Mouse (Mus musculus) embryonic facial prominence, embryonic 13.5 days (tissue): Measurements from ENCODE around the gene Hyal6. TPM values are rescaled to one million over a fixed set of nuclear protein-coding genes. Genes with fewer than 3 reads are reported as not detected.

Experiments used
- ATAC-seq: fragments of 200-750 bp; cut with Nextera tagmentation; 2 replicates; pipeline ENCODE4 v1.8.0; 2017; ENCODE audit warnings: low read depth; ENCODE audit not compliant: insufficient number of reproducible peaks, insufficient read depth, low FRiP score, low TSS enrichment
- H3K27ac ChIP-seq: fragments of 300-500 bp; sonication (generic); 2 replicates; pipeline ENCODE4 v1.5.1; 2015; ENCODE audit warnings: moderate library complexity, mild to moderate bottlenecking, inconsistent platforms
- H3K27me3 ChIP-seq: fragments of 300-500 bp; sonication (generic); 2 replicates; pipeline ENCODE4 v1.6.1; 2015; ENCODE audit warnings: mild to moderate bottlenecking, inconsistent platforms
- H3K36me3 ChIP-seq: fragments of 300-500 bp; sonication (generic); 2 replicates; pipeline ENCODE4 v1.6.1; 2015; ENCODE audit warnings: mild to moderate bottlenecking, inconsistent platforms
- H3K4me1 ChIP-seq: fragments of 300-500 bp; sonication (generic); 2 replicates; pipeline ENCODE4 v1.6.1; 2015; ENCODE audit warnings: inconsistent platforms
- H3K4me2 ChIP-seq: fragments of 300-500 bp; sonication (generic); 2 replicates; pipeline ENCODE4 v1.6.1; 2015; ENCODE audit warnings: moderate library complexity, mild to moderate bottlenecking, inconsistent platforms
- H3K4me3 ChIP-seq: fragments of 300-500 bp; sonication (generic); 2 replicates; pipeline ENCODE4 v1.5.1; 2015; ENCODE audit warnings: mild to moderate bottlenecking, inconsistent platforms
- H3K9ac ChIP-seq: fragments of 300-500 bp; sonication (generic); 2 replicates; pipeline ENCODE4 v1.6.1; 2015; ENCODE audit warnings: mild to moderate bottlenecking, inconsistent platforms
- H3K9me3 ChIP-seq: fragments of 300-500 bp; sonication (generic); 2 replicates; pipeline ENCODE4 v1.6.1; 2016; ENCODE audit warnings: inconsistent platforms
- WGBS: fragments of 180-500 bp; shearing (Covaris S2); methylation state at CpG from one replicate; pipeline ENCODE4 v1.1.7; 2015; ENCODE audit warnings: mixed read lengths; 5-methylcytosine and 5-hydroxymethylcytosine counted together
- polyA plus RNA-seq: library from polyadenylated mRNA; unstranded; fragments of >200 nt; fragmentation: Nextera tagmentation; extraction: Ambion mirVana; gene quantifications from 2 replicates; pipeline ENCODE4 v1.2.1, GENCODE M21; 2015

Hyal6 gene
- not detected in 2 replicates for polyA plus RNA-seq

DNA sequence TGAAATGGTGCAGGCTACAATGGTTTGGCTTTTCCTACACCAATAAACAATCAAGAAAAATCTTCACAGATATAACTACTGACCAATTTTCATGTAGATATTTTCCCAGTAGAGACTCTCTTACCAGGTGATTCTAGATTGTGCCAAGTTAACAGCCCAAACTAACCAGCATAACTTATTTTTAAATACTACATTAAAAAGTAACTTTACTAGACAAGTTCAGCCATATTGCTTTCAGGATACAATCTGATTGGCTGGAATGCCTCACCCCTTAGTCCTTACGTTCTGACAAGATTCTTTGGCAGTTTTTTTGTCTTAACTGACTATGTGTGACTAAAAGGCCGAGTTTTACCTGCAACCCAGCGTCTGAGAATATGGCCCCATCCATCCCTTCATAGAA lies at the start of gene Hyal6:
Gene Hyal6, plus strand, starts transcription at position 301 of the 400 bp plus-strand sequence.
- H3K4me1 ChIP-seq: no peaks in the 10 kb centered on the region
- 83% methylated on average over 3 of the region's 3 CpGs for WGBS
- ATAC-seq: no peak

DNA sequence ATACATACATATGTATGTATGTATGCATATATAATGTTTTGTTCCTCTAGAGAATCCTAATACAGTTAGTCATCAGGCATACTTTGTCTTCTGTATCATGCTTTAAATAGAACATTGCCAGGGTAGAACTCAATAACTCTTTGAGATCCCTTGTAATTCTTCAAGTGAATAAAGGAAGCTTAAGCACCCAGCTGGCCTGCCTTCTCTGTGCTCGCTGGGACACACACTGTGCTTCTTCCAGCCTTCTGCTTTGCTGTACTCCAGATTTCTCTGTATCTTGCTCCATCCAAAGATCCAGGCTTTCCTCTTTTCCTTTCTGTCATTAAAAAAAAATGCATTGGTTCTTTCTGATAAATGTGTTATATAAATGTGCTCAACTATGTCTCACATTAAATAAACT lies 45.2 kb upstream of the Hyal6 start:
- H3K27ac ChIP-seq: no peak overlapping the region
- whole genome bisulfite sequencing: 51% methylated on average over 1 of the region's 1 CpGs
- H3K9ac ChIP-seq: no peak overlapping the region
- H3K4me3 ChIP-seq: no peak overlapping the region
- no peak overlapping the region for H3K4me2 ChIP-seq
- no peaks in the 10 kb centered on the region; the same call in 1 of the 2 replicates for H3K9me3 ChIP-seq
- no peaks in the 10 kb centered on the region for H3K4me1 ChIP-seq
- no peaks in the 10 kb centered on the region for H3K36me3 ChIP-seq
- H3K27me3 ChIP-seq: no peaks in the 10 kb centered on the region
- ATAC-seq: no peak

More for the DNA sequence above, at the start of gene Hyal6:
- Histone ChIP-seq H3K4me3 (no peak within 1 kb of the TSS), H3K36me3 (no peaks in the 10 kb centered on the region), H3K9me3 (no peaks in the 10 kb centered on the region), H3K9ac (no peak within 1 kb of the TSS), H3K27me3 (no peaks in the 10 kb centered on the region), H3K27ac (no peak within 1 kb of the TSS), H3K4me2 (no peak within 1 kb of the TSS)

DNA sequence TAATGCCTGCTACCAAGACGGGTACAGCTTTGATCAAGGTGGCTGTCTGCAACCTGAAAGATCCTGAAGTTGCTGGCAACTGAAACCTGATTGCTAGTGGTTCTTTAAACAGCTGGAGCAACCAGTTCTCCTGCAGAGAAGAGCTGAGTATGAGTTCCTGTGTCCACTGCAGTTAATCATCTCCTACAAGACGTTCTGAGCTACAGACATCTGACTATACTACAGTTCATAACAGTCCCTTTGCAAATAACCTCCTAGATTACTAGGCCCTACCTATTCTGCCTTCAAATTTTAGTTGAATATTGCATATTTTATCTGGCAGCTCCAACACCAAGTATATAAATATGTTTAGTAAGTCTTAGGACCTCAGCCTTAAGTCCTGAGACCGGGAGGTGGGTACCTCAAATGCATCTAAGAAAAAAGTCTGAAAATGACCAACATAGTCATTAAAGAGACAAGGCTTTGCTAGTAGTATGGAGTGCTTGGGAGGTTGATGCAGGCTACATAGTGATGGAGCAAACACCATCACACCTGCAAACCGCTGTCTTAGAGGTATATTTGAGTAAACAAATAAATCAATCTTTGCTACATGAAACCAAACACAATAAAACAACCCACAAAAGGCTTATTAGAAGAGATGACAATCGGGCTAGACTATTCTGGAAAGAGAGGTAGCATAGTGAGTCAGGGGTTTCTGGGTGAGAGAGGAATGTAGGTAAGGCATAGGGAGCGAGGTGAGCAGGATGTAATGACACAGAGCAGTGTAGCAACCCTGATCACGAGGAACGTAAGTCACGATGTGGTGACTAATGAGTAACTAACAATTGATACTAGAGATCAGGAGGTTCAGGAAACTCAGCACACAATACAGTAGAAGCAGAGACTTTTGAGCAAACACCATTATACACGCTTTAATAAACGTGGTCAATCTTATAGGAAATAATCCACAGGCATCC lies 38.3 kb upstream of the Hyal6 start:
- Histone ChIP-seq H3K4me3 (no peak overlapping the region), H3K4me2 (no peak overlapping the region), H3K9ac (no peak overlapping the region), H3K36me3 (no peaks in the 10 kb centered on the region), H3K27ac (no peak overlapping the region), H3K4me1 (no peaks in the 10 kb centered on the region), H3K27me3 (no peaks in the 10 kb centered on the region), H3K9me3 (no peaks in the 10 kb centered on the region)
- ATAC-seq: no peak
- 84% methylated on average over 11 of the region's 11 CpGs for WGBS

DNA sequence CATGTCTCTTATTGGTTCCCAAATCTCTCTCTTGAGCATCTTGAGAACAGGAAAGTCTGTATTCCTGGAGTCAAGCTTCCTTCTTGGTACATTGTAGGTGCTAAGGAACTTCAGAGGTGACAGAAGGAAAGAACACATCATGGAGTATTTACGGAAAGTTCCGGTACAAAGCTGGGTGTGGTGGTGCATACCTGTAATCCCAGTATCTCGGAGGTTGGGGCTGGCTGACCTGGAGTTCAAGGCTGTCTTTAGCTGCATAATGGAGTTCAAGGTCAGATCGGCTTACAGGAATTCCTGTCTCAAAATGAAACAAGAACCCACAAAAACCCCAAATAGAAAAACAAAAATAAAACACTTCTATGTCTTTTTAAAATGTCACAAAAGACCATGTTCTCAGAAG lies 36.9 kb upstream of the Hyal6 start:
- H3K36me3 ChIP-seq: no peaks in the 10 kb centered on the region
- H3K4me1 ChIP-seq: no peaks in the 10 kb centered on the region
- no peak overlapping the region for H3K4me3 ChIP-seq
- no peak overlapping the region for H3K27ac ChIP-seq
- no peak for ATAC-seq
- no peaks in the 10 kb centered on the region for H3K9me3 ChIP-seq
- 79% methylated on average over 4 of the region's 4 CpGs for WGBS
- no peak overlapping the region for H3K4me2 ChIP-seq
- no peak overlapping the region for H3K9ac ChIP-seq
- no peaks in the 10 kb centered on the region for H3K27me3 ChIP-seq

DNA sequence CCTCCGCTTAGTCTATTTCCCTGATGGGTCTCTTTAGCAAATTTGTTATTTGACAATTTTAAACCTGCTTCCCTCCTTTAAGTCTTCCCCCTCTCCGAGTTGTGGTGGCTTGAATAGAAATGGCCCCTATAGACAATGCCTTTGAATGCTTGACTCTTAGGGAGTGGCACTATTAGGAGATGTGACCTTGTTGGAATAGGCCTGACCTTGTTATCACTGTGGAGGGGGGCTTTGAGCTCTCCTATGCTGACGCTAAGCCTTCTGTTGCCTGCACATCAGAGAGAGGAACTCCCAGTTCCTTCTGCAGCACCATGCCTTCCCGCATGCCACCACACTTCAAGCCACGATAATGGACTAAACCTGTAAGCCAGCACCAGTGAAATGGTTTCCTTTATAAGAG lies 35.8 kb upstream of the Hyal6 start:
- H3K4me1 ChIP-seq: no peaks in the 10 kb centered on the region
- ATAC-seq: no peak
- WGBS: 87% methylated on average over 5 of the region's 5 CpGs
- H3K9ac ChIP-seq: no peak overlapping the region
- no peak overlapping the region for H3K4me3 ChIP-seq
- H3K9me3 ChIP-seq: no peaks in the 10 kb centered on the region
- no peaks in the 10 kb centered on the region for H3K27me3 ChIP-seq
- no peak overlapping the region for H3K27ac ChIP-seq
- H3K36me3 ChIP-seq: no peaks in the 10 kb centered on the region
- H3K4me2 ChIP-seq: no peak overlapping the region

DNA sequence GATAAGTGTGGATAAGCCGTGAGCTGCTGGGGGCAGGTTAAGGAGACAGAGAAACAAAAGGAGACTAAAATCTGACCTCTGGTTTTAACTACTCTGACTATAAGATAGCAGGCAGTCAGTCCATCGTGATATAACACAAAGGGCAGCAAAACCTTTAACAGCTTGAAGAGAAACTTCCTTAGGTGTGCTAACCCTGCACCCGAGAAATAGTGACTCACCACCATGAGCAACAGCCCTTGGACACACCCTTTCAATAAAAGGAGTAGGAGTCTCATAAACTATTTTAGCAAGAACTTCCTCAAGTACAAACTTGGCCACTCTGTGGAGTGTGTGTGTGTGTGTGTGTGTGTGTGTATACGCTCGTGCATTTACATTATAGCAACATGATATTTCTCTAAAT lies 26.0 kb upstream of the Hyal6 start:
- Histone ChIP-seq H3K9me3 (no peaks in the 10 kb centered on the region), H3K4me2 (no peak overlapping the region), H3K4me1 (no peaks in the 10 kb centered on the region), H3K27me3 (no peaks in the 10 kb centered on the region), H3K4me3 (no peak overlapping the region), H3K9ac (no peak overlapping the region), H3K36me3 (no peaks in the 10 kb centered on the region), H3K27ac (no peak overlapping the region)
- 83% methylated on average over 5 of the region's 5 CpGs for WGBS
- ATAC-seq: no peak

DNA sequence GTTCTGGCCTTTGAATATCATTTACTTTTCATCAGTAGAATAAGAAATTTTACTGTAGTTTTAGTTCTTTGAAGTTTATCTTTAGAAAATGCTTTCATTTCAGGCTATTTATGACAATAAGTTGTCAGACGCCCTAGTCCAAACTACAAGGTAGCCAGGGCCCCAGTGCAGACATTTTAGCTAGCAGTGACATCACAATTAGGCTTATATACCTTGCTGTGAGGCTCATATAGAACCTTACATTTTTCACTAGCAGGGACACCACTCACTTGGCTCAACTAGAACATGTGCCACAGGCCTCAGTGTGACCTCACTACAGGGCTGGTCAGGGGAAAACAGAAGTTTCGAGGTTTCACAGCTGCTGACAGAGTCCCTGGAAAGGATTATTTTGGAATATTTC lies 25.5 kb upstream of the Hyal6 start:
- no peak for ATAC-seq
- H3K36me3 ChIP-seq: no peaks in the 10 kb centered on the region
- no peaks in the 10 kb centered on the region for H3K4me1 ChIP-seq
- H3K4me3 ChIP-seq: no peak overlapping the region
- no peaks in the 10 kb centered on the region for H3K9me3 ChIP-seq
- H3K27me3 ChIP-seq: no peaks in the 10 kb centered on the region
- no peak overlapping the region for H3K4me2 ChIP-seq
- no peak overlapping the region for H3K9ac ChIP-seq
- H3K27ac ChIP-seq: no peak overlapping the region
- 62% methylated on average over 2 of the region's 2 CpGs for WGBS

DNA sequence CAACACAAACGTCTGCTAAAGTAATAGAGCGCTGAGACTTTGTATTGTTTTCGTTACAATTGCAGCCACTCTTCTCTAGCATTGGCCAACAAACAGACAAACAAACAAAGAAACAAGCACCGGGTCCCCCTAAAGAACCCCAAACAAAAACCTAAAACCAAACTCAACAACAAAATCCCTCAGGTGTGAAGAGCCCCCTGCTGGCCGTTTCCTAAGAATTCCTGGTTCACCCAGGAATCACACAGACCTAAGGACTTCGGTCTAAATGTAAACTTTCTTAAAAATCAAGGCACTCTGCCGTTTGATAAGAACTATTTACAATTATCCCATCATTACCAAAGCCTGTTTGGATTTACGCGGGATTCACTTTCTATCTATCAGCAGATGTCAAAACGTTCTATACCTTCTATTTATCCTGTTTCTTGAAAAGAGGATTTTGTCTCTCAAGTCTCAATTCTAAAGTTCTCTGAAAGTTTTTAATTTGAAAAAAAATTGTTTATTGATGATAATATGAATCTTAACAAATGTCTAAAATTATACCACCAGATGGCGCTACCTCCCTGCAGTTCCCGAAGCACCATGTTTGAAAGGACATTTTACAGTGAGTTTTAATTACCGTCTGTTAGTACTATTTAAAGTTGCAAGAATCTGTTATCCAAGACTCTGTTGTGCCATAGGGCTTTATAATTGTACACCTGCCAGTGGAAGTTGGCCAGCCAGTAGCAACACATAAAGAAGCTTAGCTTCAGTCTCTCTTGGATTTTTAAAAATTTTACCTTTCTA lies 11.5 kb upstream of the Hyal6 start:
- H3K4me3 ChIP-seq: no peak overlapping the region
- no peaks in the 10 kb centered on the region for H3K27me3 ChIP-seq
- H3K4me2 ChIP-seq: no peak overlapping the region
- H3K9ac ChIP-seq: no peak overlapping the region
- no peak overlapping the region for H3K27ac ChIP-seq
- H3K9me3 ChIP-seq: no peaks in the 10 kb centered on the region
- no peaks in the 10 kb centered on the region for H3K36me3 ChIP-seq
- no peak for ATAC-seq
- 30% methylated on average over 13 of the region's 13 CpGs for WGBS
- no peaks in the 10 kb centered on the region for H3K4me1 ChIP-seq

DNA sequence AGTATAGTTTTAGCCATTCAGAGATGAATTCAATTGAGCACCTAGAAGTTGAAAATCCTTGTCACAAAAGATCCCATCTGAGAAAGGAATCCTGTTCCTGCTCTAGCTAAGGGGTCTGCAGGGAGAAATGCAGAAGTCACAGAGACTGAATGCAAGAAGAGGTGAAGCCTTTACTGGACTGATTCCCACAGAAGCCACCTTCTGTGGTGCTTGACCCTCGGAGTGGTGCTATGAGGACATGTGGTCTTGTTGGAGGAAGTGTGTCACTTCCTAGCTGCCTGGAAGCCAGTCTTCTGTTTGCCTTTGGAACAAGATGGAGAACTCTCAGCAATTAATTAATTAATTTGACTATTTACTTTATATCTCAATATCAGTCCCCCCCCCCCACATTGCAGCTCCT lies 4.9 kb upstream of the Hyal6 start:
- Histone ChIP-seq H3K4me1 (no peaks in the 10 kb centered on the region), H3K27ac (no peak overlapping the region), H3K4me2 (no peak overlapping the region), H3K4me3 (no peak overlapping the region), H3K9ac (no peak overlapping the region), H3K9me3 (no peaks in the 10 kb centered on the region), H3K27me3 (no peaks in the 10 kb centered on the region), H3K36me3 (no peaks in the 10 kb centered on the region)
- WGBS: 81% methylated on average over 1 of the region's 1 CpGs
- no peak for ATAC-seq

DNA sequence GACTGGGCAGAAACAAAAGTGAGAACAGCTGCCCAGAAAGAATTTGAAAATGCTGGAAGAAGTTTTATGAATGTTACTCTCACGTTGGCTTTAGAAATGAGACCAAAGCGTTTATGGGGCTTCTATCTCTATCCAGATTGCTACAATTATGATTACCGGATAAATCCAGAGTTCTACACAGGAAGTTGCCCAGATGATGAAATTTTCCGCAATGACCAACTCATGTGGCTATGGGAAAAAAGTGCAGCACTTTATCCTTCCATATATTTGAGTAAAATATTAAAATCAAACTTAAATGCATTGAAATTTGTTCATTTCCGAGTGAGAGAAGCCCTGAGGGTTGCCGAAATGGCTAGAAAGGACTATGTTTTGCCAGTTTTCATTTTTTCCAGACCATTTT lies 1.5 kb downstream of the Hyal6 start:
- H3K36me3 ChIP-seq: no peaks in the 10 kb centered on the region
- ATAC-seq: no peak

DNA sequence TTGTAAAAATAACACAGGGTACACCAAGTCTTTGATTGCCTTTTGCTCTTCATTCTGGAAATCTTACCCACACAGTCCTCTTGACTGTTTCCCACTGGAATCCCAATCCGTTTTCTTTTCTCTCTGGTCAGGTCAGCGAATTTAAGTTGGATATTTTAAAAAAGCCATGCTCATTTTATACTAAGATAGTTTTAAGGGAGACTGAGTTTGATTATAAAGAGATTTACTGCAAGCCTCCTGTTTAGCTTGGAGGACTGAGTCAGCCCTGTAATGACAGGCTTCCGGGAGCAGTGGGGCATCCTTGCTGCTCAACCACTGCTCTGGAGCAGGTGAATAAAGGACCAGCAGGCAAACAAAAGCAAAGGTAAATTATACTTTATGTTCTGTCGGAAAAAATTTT lies 15.0 kb downstream of the Hyal6 start, which contains the start of gene Hyal4:
Gene Hyal4, plus strand, starts transcription at position 301 of the 400 bp plus-strand sequence.
- no peak for ATAC-seq
- no peak within 1 kb of the TSS for H3K4me2 ChIP-seq
- H3K4me1 ChIP-seq: no peaks in the 10 kb centered on the region
- H3K27me3 ChIP-seq: no peaks in the 10 kb centered on the region
- H3K9ac ChIP-seq: no peak within 1 kb of the TSS
- WGBS: 79% methylated on average over 4 of the region's 4 CpGs
- H3K9me3 ChIP-seq: no peaks in the 10 kb centered on the region
- H3K36me3 ChIP-seq: no peaks in the 10 kb centered on the region
- H3K27ac ChIP-seq: no peak within 1 kb of the TSS
- H3K4me3 ChIP-seq: no peak within 1 kb of the TSS

More for the DNA sequence above, 1.5 kb downstream of the Hyal6 start:
- Histone ChIP-seq H3K9ac (no peak overlapping the region), H3K9me3 (no peaks in the 10 kb centered on the region), H3K27me3 (no peaks in the 10 kb centered on the region), H3K4me2 (no peak overlapping the region), H3K4me3 (no peak overlapping the region), H3K4me1 (no peaks in the 10 kb centered on the region), H3K27ac (no peak overlapping the region)
- 78% methylated on average over 6 of the region's 6 CpGs for WGBS

DNA sequence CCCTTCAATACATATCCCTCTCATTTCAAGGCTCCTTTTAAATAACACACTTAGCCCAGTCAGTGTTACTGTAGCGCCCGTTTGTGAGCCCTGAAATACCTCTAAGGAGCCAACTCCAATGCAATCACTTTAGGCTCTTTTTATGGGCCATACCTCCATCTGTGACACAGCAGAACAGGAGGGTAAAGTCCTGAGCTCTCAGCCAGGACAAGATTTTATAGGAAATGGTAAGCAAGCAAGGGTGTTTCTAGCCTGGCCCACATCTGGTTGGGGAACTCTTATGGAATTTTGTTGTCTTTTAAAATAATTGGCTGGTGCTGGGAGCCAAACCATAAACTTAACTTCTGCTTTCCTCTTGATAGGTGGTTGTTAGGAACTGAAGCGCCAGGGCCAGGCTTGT lies 26.2 kb downstream of the Hyal6 start:
- H3K9me3 ChIP-seq: no peaks in the 10 kb centered on the region
- H3K9ac ChIP-seq: no peak overlapping the region
- H3K27me3 ChIP-seq: no peaks in the 10 kb centered on the region
- no peak overlapping the region for H3K27ac ChIP-seq
- ATAC-seq: no peak
- no peak overlapping the region for H3K4me2 ChIP-seq
- H3K36me3 ChIP-seq: no peaks in the 10 kb centered on the region
- H3K4me3 ChIP-seq: no peak overlapping the region
- H3K4me1 ChIP-seq: no peaks in the 10 kb centered on the region
- WGBS: 88% methylated on average over 3 of the region's 3 CpGs
